Mouse (Mus musculus): ENCODE measurements around the gene Olfr1214.
"Not testable (repeated sequence)": the region's sequence is repeated elsewhere in the genome, so short reads cannot be mapped to it uniquely, and the experiment has no call there.

Olfr1214 gene

DNA sequence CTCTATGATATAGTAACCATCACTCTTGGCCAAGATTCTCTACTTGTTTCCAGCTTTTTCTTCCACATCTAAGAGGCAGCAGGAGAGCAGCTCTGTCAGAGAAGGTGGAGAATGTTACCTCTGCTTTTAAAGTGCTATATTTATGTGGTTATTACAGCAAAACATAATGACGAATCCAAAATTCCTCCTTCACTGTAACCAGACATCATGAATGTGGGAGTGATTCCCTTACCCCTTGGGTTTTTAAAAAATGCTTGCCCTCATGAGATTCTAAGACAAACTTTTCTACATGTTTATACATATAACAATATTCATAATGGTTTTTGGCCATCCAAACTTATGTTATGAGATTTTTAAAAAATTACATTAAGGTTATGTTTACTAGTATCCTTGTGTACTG, at the start of gene Olfr1214:
Gene Olfr1214, minus strand, starts transcription at position 101 of the 400 bp plus-strand sequence.
- DNase-seq: no peak

DNA sequence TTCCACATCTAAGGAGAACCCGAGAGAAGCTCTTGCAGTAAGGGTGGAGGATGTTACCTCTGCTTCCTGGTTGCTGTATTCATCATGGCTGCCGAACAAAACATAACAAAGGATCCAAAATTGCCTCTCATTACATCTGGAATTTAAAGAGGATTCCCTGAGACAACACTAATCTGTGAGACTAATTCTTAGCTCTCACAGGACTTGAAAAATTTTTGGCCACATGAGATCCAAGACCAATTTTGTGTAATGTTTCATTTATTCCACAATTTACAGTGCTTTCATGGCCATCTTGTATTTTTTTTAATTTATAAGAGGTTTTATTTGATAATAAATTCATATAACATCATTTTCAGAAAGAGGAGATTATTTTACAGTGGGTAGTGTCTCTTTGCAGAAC, 39.5 kb upstream of the Olfr1214 start, which contains the start of gene Olfr1217:
Gene Olfr1217, minus strand, starts transcription at position 101 of the 400 bp plus-strand sequence.
- DNase-seq: no peak

DNA sequence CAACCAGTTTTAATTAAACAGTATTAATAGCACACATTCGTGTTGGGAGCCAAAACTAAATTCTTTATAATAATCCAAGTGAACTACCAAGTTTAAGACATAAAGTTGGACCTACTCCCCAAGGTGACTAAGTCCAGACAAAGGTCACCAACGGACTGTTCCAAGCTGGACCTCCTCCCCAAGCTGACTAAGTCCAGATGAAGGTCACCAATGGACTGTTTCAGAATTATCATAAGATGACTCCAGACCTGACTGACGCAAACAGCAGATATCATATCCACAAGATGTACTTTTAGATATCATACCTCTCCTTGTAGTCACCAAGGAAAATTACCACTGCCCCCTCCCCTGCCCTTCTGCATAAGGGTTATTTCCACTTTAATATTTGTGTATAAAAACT, 29.0 kb upstream of the Olfr1214 start:
- DNase-seq: not testable (repeated sequence)

DNA sequence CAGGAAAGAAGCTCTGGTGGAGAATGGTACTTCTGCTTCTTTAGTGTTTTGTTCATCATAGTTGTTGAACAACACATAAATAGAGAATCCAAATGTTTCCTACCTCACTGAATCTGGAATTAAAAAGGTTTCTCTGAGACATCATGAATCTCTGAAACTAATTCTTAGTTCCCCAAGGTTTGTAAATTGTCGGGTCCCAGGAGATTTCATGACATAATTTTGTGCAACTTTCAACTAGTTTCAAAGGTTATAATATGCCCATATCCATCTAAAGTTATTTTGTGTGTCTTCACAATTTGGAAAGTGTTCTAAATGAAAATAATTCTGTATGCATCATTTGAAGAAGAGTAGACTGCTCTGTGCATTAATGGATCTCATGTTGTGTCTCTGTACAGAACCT, 25.8 kb upstream of the Olfr1214 start, which contains the start of gene Olfr1216:
Gene Olfr1216, minus strand, starts transcription at position 101 of the 400 bp plus-strand sequence.
- no peak for DNase-seq

DNA sequence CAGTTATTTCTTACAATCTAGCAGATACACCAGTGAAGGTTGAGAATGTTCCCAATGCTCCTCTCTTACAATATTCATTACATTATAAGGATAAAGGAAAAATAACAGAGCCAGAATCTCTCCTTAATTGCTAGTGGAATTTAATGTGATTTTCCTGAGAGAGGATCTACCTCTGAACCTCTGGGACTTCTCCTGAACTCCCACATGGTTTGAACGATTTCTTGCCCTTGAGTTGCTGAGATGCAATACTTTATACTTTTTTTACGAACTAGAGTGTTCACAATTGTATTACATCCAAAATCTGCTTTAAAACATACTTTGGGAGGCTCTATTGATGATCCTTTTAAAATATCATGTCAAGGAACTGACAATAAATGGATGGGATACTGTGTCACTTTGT, 14.4 kb upstream of the Olfr1214 start, which contains the start of gene Olfr1215:
Gene Olfr1215, minus strand, starts transcription at position 101 of the 400 bp plus-strand sequence.
- no peak for DNase-seq

DNA sequence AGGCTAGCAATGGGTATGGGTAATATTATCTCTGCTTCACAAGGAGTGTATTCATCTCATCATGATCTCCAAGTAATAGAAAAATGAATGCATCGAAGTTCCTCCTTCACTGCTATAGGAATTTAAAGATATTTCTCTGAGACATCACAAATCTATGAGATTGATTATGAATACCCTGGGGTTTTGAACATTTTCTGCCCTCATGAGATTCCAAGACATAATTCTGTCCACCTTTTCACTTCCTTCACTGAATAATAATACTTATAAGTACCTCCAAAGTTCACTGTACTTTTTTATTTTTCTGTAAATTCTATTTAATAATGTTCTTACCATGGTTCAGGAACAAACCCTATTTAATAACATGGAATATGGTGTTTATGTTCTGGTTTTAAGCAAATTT, 12.3 kb downstream of the Olfr1214 start, which contains the start of gene Gm13762:
Gene Gm13762, minus strand, starts transcription at position 101 of the 400 bp plus-strand sequence.
- no peak for DNase-seq

DNA sequence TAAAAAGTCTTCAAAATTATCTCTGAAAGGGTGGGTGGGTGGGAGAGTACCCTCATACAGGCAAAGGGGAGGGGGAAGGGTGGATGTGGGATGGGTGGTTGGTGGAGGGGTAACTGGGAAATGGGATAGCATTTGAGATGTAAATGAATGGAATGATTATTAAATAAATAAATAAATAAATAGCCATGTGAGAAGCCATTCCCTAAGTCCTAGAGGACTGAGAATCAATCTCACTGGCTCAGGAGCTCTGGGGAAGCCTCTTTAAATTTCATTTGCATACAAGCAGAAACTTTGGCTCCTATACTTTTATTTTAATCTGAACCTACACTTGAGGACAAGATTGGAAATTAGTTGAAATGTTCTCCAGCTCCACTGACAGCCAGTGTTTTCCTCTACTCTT, 38.8 kb downstream of the Olfr1214 start, which contains the start of gene Olfr1212:
Gene Olfr1212, plus strand, starts transcription at position 301 of the 400 bp plus-strand sequence.
- no peak for DNase-seq

DNA sequence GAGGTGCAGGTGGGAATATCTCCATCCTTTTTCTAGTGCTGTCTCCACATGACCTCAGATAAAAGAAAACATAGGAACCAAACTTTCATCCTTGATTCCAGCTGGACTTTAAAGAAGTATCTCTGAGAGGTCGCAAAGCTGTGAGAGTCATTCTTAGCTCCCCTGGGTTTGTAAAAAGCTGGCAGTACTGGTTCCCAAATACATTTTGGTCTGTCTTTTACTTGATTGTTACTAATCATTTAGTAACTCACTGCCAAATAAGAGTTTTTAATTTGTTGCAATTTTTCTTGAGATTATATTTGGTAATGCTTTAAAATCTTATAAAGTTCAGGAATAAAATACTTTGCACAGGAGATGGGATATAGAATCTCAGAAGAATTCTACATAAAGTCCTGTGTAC, 54.4 kb downstream of the Olfr1214 start, which contains the start of gene Olfr1211:
Gene Olfr1211, minus strand, starts transcription at position 101 of the 400 bp plus-strand sequence.
- DNase-seq: no peak

Measured in cerebellum, adult 9-11 months (tissue).